Mouse (Mus musculus) 3134 (cell line): ENCODE measurements around the gene Csf2.
A peak's percentile ranks its signal among the peaks of the same experiment; 100 is the strongest.

Experiments
- DNase-seq: peaks from one replicate; pipeline ENCODE4 v3.0.0-alpha.2; 2011; ENCODE audit warnings: low spot score; ENCODE audit not compliant: insufficient read length; ENCODE audit errors: extremely low read depth

Gene Csf2

GRCm38 (mm10) chr11:54242494-54242893, 7.0 kb downstream of the Csf2 start:
- no peak for DNase-seq

- DNase-seq = no peak
Observed at GRCm38 (mm10) chr11:54236939-54237338, 12.5 kb downstream of the Csf2 start.

- no peak for DNase-seq
Observed at GRCm38 (mm10) chr11:54227478-54227877, 22.0 kb downstream of the Csf2 start.

DNA sequence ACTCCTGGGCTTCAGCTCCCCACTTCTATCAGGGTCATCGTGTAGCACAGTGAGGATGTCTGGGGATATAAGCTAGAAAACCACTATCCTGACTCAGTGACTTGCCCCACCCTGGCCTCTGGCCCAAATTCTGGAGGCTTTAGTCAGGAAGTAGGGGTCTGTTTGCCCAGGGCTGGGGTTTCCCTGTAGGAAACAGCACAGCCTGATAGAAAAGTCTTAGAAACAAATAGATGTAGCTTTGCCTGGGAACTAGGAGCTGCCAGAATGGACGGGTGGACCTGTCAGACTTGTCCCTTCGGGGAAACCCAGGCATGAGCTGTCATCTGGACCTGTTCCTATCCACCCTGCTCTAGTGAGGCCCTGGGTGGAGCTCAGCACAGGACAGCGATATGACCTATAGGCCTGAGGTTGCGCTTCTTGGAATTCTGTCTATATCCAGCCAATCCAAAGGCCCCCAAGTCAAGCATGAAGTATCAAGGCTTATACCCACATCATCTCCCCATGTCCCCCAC, 24.9 kb downstream of the Csf2 start:
- no peak for DNase-seq

DNA sequence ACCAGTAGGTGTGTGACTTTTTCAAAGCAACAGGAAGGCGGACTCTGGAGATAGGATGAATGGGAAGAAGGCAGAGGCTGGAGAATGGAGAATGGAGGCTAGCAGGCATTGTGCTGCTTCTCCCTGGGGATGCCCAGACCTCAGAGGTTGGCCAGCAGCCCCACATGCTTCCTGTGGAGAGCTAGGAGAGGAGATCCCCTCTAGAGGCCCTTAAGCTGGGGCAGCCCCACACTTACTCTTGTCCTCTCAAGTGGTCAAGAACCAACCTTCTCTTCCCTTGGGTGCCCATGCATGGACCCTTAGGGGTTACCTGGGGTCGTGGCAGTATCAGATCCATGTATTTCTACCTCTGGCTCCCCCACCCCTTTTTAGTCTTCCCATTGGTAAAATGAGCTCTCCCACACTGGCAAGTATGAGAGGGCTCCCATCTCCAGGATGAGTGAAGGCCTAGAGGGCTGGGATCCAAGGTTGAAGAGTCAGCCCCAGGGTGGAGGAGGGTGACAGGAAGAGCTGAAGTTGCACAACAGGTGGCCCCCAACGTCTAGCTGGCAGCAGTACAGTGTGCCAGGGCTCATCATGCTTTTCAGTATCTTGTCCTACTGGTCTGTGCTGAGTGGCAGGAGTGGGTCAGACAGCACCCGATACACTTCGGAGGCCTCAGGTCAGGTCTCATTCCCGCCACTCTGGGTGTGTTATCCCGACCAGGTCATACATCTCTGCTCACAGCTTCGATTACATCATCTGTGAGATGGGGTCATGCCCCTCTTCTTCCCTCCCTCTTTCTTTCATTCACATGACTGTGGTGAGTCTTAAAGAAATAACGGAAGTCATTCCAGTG, 25.6 kb downstream of the Csf2 start:
- peak; percentile 56 for DNase-seq

DNA sequence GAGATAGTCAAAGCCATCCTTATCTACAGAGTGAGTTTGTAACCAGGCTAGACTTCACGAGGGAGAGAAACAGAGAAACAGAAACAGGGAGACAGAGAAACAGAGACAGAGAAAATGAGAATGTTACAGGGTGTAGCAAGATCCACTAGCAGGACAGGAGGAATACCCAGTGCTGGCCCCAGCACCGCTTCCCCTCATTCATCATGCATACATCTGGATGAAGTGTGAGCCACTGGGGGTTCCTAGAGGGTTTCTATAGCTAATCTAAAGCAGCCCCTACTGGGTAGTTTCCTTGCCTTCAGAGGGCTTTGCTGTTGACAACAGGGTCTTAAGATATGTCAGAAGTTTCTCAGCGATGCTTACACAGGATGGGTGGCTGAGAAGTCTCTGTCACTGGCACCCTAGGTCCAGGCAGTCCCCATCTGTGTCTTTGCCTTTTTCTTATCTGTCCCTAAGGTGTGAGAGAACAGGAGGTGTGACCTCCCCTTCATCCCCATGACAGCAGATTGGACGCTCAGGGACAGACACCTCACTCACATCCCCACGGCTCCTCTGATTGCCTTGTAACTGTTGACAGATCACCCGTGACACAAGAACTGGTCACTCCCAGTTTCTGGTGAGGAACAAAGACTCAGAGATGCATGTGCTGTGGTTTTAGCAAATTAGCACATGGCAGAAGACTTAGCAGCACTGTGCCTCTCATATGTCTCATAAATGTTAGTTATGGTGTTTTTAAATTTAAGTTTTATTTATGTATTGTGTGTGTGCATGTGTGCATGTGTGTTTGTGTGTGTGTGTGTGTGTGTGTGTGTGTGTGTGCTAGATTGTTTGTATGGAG, 29.3 kb downstream of the Csf2 start:
- DNase-seq = no peak

DNA sequence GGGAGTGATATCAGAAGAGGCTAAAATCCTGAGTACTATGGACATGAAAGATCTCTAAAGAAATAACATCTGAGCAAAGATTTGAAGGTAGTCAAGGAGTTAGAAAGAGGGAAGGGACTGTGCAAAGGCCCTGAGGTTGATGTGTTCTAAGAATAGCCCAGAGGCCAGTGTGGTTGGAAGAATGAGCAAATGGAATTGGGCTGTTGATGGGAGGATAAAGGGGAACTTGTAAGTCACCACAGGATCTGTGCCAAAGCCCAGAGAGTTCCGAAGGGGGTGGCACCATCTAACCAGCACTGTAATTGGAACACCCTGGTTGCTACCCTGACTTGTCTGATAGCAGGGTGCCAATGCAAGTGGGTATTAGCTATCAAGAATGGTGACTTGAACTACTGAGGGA, 30.3 kb downstream of the Csf2 start:
- no peak for DNase-seq

GRCm38 (mm10) chr11:54217384-54217783, 32.1 kb downstream of the Csf2 start:
- DNase-seq = peak; percentile 41

- no peak for DNase-seq
Observed at GRCm38 (mm10) chr11:54216091-54216490, 33.4 kb downstream of the Csf2 start.

DNA sequence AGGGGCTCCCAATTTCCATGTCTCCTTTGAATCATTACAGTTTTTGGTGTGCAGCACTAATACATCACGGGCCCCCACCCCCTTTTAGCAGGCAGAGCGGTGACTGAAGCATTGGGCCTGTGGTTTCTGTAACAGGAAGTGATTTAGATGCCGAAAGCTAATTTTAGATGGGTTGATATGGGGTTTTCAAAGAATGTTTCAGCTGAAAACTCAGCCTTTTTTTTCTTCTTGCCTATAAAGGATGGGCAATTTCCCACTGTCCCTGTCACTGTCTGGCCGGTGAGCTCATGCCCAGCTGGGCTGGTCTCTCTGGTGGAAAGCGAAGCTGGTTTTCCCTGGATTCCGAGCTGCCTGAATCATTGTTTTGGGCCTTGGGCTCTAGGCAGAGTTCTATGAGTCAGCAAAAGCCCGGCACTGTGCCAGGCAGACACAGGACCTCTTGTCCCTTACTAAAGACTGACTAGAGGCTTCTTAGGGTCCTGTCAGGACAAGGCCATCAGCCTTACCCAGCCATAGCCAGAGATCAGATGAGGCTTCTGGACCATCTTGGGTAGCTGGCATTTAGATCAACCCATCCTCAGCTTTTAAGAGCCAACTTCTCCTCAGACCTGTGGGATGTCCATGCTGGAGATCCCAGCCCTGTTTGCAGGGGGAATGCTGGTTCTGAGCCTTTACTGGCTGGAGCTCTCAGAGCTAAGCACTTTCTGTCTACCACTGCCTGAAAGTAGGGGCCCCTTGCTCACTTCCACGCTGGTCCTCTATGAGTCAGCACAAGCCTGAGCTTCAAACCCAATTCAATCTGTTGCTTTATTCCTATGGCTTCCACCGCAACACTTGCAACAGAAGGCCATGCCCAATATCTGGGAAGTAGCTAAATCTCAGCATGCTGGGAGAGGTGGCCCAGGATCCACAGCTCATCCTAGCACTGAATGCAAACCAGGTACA, 34.7 kb downstream of the Csf2 start:
- DNase-seq = peak; percentile 81

DNA sequence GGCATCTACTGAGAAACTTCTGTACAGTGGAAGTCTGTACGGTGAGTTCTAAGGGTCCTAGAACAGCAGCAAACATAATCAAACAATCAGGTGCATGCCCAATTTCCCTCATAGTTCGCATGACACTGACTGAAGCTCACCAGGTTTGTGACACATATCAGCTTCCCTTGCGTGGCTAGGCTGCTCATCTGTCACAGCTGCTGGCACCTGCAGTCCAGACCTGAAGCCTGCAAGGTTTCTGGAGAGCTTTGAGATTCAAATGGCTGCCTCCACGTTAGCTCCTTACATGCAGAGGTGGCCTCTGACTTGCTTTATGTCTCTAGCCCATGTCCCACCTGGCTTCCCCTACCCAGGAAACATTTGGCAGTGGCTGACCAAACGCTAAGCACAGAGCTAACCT, 35.8 kb downstream of the Csf2 start:
- DNase-seq = no peak

DNA sequence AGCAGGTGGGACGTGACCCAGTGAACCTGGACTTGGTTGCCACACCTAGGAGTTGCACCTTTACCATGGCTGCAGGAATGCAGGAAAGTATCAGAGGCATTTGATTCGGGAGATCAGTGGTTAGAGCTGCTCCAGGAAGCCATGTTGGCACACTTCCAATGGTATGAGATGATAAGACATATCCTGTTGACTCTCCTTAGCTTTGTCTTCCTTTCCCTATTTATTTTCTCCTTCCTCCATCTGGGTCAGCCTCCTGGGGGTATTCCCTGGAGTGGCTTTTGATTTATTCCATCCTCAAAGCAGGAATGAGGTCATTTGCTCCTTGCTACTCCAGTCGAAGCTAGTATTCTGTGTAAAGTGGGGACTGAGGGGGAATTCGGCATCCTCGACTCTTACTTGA, 42.5 kb downstream of the Csf2 start:
- DNase-seq = no peak

DNA sequence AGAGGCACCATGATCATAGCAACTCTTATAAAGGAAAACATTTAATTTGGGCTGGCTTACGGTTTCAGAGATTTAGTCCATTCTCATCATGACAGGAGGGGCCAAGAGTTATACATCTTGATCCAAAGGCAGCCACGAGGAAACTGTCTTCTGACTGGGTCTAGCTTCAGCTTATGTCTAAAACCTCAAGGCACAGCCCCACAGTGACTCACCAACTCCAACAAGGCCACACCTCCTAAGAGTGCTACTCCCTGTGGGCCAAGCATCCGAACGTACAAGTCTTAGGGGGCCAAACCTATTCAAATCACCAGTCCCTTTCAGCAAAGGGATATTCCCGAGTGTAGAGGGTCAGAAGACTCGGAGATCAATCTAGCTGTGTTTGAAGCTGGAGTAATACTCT, 44.1 kb downstream of the Csf2 start:
- DNase-seq = no peak

DNA sequence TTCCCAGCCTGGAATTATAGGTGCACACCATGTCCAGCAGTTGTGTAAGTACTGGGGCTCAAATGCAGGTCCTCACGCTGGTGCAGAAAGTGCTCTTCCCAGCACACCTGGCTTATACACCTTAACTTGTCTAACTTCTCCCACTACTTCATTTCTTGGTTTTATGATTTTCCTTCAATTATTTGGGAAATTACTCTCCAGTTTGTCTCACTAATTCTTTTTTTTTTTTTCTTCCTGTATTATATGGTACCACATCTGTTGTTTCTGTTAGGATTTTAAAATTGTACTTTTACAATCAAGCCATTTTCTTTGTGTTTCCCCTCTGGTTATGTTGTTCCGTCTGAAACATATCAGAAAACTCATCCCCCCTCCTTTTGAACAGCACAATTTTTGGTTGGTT, 44.7 kb downstream of the Csf2 start:
- DNase-seq = no peak

DNA sequence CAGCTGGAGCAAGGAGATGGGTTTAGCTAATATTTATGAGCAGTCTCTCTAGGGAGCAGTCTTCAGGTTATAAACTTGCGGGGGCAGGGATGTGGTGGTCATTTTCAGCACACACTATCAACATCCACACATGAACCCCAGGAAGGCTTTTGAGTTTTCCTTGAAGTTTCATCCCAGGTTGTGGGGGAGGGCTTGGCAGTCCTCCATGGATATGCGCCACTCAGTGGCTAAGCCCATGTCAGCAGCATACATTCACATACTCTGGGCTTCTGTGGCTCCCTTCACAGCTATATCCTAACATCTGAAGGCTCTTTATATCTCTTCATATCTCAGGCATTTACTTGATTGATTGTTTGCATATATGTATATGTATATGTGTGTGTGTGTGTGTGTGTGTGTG, 46.3 kb downstream of the Csf2 start:
- DNase-seq = no peak

GRCm38 (mm10) chr11:54201881-54202685, 47.4 kb downstream of the Csf2 start:
- no peak for DNase-seq

DNA sequence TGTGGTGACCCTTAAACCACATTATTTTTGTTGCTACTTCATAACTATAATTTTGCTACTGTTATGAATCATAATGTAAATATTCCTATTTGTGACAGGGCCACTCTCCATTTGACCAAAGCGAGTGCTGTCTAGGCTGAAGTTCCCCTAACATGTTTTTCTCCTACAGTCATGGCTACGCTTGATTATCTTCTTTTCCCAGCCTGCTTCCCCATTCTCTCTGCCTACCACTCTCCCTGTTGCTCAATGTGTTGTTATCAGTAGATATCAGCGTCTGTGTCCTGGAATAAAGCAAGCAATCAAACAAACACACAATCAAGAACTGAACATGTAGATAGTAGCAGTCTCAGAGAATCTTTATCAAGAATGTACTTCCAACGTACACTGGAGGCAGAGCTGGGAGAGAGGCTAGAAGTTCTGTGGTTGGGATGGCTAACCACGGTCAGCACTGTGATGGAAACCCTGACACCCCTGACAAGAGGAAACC, 48.1 kb downstream of the Csf2 start:
- no peak for DNase-seq
